14 mouse cellular contexts compared by ENCODE assay signal in the genomic region with DNA sequence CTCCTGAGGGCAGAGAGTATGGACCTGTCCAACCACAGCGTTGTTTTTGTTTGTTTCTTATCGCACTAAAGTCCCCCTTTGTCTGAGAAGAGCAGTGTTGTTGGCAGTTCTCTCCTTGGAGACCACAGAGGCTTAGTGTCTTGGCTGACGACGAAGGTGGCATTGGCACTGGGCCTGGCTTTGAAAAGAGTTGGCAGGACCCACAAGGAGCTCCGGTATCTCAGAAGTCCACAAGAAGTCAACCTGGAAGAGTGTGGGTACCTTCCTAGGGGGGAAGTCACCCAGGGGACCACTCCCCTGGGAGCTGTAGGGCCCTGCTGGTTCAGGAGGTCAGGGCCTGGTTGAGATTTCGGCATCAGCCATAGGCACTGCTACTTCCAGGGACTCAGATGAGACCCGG. TPM values are rescaled to one million over a fixed set of nuclear protein-coding genes. Genes with fewer than 3 reads are reported as not detected.
DNase-seq lines count a peak whose midpoint lies in the region.
"Had no signal": no experiment of that assay in that cellular context is flagged by ENCODE, and none has a peak within 500 bp of the region (broad histone marks: within the 10 kb centered on the region; RNA-seq: fewer than 3 reads in every experiment).

No protein-coding gene starts in this region.

- intact Hi-C loops in left cerebral cortex, postnatal 4 days (cut with DNase I) = no loop called here
- intact Hi-C loops in left cerebral cortex, postnatal 25 days (cut with DNase I) = no loop called here

- DNase-seq in cerebellum, postnatal 10 days = peak; percentile 45 to 53
- DNase-seq in cerebellum, adult 11 months = no peak
- peak; percentile 35 for DNase-seq in left cerebral cortex, postnatal 4 days
- DNase-seq in left cerebral cortex, postnatal 25 days (ENCODE audit: low spot score in 2 of 2) = no peak
- peak; percentile 47 for DNase-seq in testis, postnatal 10 days (ENCODE audit: low spot score)
- DNase-seq in testis, postnatal 14 days (ENCODE audit: low spot score) = no peak
- DNase-seq in adipocyte (ENCODE audit: low spot score) = no peak
- DNase-seq: cerebellum, adult 11-12 months; cerebellum, adult 9-10 months; embryo, embryonic 11 days; gastrocnemius, postnatal 36 days; heart, adult 18-20 months had no signal

RNA-seq across cellular contexts. Expression of gene Gramd2, which starts 21.1 kb away (rescaled TPM):
- total RNA-seq in left cerebral cortex, postnatal 4 days (2021) = 10 to 100 TPM; 21.0 to 24.4 TPM
- total RNA-seq in left cerebral cortex, postnatal 25 days (2021) = 10 to 100 TPM in 1 of 2 experiments, 1 to 10 TPM in 1; 9.9 to 10.7 TPM
- total RNA-seq: common myeloid progenitor, adult 5-6 weeks; heart, postnatal 25 days had no signal

RNA-seq across cellular contexts. Expression of gene Pkm, which starts 44.9 kb away (rescaled TPM):
- total RNA-seq in left cerebral cortex, postnatal 4 days (2021) = 100 to 1,000 TPM; 517 to 569 TPM
- 1,000 to 10,000 TPM; 1,173 to 1,205 TPM for total RNA-seq in left cerebral cortex, postnatal 25 days (2021)

RNA-seq across cellular contexts. Expression of gene Senp8, which starts 49.4 kb away (rescaled TPM):
- 1 to 10 TPM; 4.1 to 4.2 TPM for total RNA-seq in left cerebral cortex, postnatal 4 days (2021)
- total RNA-seq in left cerebral cortex, postnatal 25 days (2021) = 1 to 10 TPM; 8.8 to 8.9 TPM

RNA-seq across cellular contexts. Expression of gene Myo9a, which starts 49.6 kb away (rescaled TPM):
- total RNA-seq in left cerebral cortex, postnatal 4 days (2021) = 10 to 100 TPM; 98.1 to 98.4 TPM
- 10 to 100 TPM; 71.6 to 73.8 TPM for total RNA-seq in left cerebral cortex, postnatal 25 days (2021)

Comparison
In these comparisons a context has a peak if more than half of its experiments do, and no peak if none do; other contexts are left out.
1. DNase-seq: peak in cerebellum, postnatal 10 days (2 of 2), left cerebral cortex, postnatal 4 days (single experiment) and testis, postnatal 10 days (single experiment); none in cerebellum, adult 11 months (single experiment), left cerebral cortex, postnatal 25 days (0 of 2), testis, postnatal 14 days (single experiment) and adipocyte (single experiment).